Mouse (Mus musculus) Patski (cell line): ENCODE results near the gene Lrrc49. TPM values are rescaled to one million over a fixed set of nuclear protein-coding genes. Genes with fewer than 3 reads are reported as not detected.

Experiments used
- ATAC-seq: fragments of 100-300 bp; one replicate; pipeline ENCODE4 v1.8.0; 2021
- CTCF ChIA-PET: fragments of 350-600 bp; sonication (Branson Sonifier 250); formaldehyde crosslinking; loops from one replicate; lab custom pipeline; 2022; ENCODE audit warnings: inconsistent platforms; lab: Charles Lee
- POLR2A ChIA-PET: fragments of 350-600 bp; sonication (Branson Sonifier 250); formaldehyde crosslinking; loops from one replicate; lab custom pipeline; 2022; ENCODE audit warnings: antibody characterized with exemption, inconsistent platforms; lab: Charles Lee
- DNase-seq: peaks from one replicate; pipeline ENCODE4 v3.0.0-alpha.2; 2011; ENCODE audit warnings: low read depth, low spot score
- H3K27me3 ChIP-seq: fragments of 371-371 bp; one replicate; pipeline ENCODE4 v1.5.1; 2021
- CTCF ChIP-seq: fragments of 100-300 bp; IDR thresholded peaks from one replicate; pipeline ENCODE4 v1.5.1; 2021
- in situ Hi-C: fragments of 300-500 bp; cut with MboI; formaldehyde crosslinking; loops from 3 replicates; pipeline ENCODE4 v1.11.1; 2018; ENCODE audit warnings: low pct_unique_long_range_greater_than_20kb, mixed read lengths
- polyA plus RNA-seq: library from polyadenylated mRNA; unstranded; gene quantifications from one replicate; pipeline ENCODE4 v1.2.3, GENCODE M21; 2021

The Lrrc49 gene
- 22.7 TPM for polyA plus RNA-seq

DNA sequence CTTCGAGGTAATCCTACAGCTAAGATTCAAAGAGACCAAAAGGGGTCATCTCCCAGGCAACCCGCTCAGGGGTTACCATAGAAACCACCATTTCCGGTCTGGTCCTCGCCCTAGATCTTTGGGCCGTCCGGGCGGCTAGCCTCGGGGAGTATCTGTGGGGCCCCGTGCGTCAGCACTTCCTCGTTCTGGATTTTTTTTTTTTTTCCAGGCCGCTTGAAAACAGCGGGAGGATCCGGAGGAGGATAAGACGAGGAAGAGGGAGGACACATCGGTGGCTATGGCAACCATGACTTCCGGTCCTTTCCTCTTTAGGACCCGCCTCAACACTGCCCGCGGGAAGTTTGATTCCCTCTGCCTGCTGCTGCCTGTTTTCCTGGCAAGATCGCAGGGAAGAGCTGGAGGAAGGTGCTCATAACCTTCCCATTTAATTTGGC, at the start of gene Lrrc49:
Gene Lrrc49 (minus strand): TSS at position 268 of the 434 bp plus-strand sequence.
- TF ChIP-seq CTCF: no peak
- ATAC-seq: peak; percentile 72
- ChIA-PET POLR2A (no interaction called here), CTCF (interaction anchor here (1.2 kb wide), 1 partner anchor 173 kb away, joined by 3 read pairs; no protein-coding TSS in a partner anchor)
- in situ Hi-C loops: no loop called here
- H3K27me3 ChIP-seq: no peaks in the 10 kb centered on the region
- DNase-seq: peak; percentile 70

DNA sequence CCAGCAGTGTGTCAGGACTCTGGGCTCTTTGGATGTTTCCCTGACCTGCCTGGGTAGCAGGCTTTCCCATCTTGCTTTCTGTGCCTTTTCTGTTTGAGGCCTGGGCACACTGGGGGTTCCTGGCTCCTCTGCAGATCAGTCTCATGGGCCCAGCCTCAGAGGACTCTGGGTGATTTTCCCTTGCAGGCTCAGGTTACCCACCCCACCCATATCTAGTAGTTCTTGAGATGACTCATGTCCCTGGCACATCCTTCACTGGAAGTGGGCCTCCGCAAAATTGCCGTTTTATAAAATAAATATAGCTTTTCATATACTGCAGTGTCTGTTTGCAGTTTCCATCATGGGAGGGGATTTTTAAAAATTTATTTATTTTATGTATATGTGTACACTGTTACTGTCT, 46.4 kb upstream of the Lrrc49 start:
- no peak for DNase-seq
- no peaks in the 10 kb centered on the region for H3K27me3 ChIP-seq
- in situ Hi-C loops: no loop called here
- ChIA-PET CTCF (interaction anchor here (1.0 kb wide), 1 partner anchor 10 kb away, joined by 3 read pairs; no protein-coding TSS in a partner anchor), POLR2A (no interaction called here)
- ATAC-seq: no peak
- no peak for TF ChIP-seq CTCF

DNA sequence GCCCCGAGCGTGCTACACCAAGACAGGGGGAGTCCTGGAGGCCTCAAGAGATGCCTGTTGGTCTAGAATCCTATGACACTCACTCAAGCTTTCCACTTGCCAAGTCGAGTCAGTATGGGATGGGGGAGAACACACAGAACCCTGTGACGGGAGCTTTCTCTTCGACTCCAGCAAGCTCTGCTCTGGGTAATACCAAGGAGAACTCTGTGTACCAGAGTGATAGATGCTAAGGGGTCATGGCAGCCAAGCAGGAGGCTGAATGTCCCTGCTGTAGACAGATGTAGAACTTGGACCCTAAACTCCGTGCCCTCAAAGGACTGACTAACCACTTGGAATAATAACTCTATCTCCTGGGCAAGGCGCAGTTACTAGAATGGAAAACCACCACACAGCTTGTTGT, 37.0 kb upstream of the Lrrc49 start:
- no peak for ATAC-seq
- CTCF ChIA-PET: interaction anchor here (1.0 to 2.2 kb wide), 4 partner anchors 9 to 49 kb away, joined by 3 to 8 read pairs (median 4); no protein-coding TSS in a partner anchor
- DNase-seq: no peak
- POLR2A ChIA-PET: no interaction called here
- in situ Hi-C loops: no loop called here
- no peaks in the 10 kb centered on the region for H3K27me3 ChIP-seq
- no peak for TF ChIP-seq CTCF

DNA sequence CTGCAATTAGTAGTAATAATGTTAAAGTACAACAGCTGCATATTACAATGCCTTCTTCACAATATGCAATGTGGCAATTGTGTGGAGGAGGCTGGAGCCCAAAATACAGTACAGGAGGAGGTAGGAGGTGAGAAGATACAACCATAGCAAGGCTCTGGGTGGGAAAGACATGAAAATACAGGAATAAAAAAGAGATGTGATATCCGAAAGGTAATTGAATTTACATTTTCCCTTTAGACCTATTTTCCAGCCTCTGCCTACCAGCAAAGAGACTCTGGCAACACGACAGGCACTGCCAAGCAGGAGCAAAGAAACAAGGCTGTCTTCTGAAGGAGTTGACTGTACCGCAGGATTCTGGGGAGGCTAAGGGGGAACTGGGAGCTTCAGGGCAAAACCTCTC, 31.7 kb upstream of the Lrrc49 start:
- in situ Hi-C loops: no loop called here
- CTCF ChIA-PET: interaction anchor here (2.2 kb wide), 2 partner anchors 25 to 138 kb away, joined by 8 read pairs; no protein-coding TSS in a partner anchor

DNA sequence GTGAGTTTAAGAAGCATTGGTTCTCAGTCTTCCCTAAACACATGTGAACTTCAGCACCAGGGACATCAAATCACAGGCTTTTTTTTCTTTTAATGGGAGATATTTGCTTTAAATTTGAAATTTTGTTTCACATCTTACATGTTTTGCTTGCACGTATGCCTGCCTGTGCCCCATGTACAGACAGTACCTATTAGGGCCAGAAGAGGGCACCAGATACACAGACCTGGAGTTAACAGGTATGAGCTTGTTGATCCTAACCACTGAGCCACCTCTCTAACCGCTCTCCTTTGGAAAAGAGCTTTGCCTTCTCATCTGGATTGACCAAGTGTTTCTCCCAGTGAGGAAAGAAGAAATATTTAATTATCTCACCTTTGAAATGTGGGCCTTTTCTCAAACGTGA, 30.3 kb upstream of the Lrrc49 start:
- no peak for DNase-seq
- no peaks in the 10 kb centered on the region for H3K27me3 ChIP-seq
- ChIA-PET POLR2A (no interaction called here), CTCF (interaction anchor here (0.9 to 2.2 kb wide), 5 partner anchors 19 to 142 kb away, joined by 3 to 8 read pairs (median 3); no protein-coding TSS in a partner anchor)
- peak; percentile 64 for TF ChIP-seq CTCF
- in situ Hi-C loops: no loop called here
- no peak for ATAC-seq

More for the DNA sequence above, 31.7 kb upstream of the Lrrc49 start:
- POLR2A ChIA-PET: no interaction called here
- DNase-seq: no peak
- no peak for ATAC-seq
- no peak for TF ChIP-seq CTCF
- H3K27me3 ChIP-seq: no peaks in the 10 kb centered on the region

DNA sequence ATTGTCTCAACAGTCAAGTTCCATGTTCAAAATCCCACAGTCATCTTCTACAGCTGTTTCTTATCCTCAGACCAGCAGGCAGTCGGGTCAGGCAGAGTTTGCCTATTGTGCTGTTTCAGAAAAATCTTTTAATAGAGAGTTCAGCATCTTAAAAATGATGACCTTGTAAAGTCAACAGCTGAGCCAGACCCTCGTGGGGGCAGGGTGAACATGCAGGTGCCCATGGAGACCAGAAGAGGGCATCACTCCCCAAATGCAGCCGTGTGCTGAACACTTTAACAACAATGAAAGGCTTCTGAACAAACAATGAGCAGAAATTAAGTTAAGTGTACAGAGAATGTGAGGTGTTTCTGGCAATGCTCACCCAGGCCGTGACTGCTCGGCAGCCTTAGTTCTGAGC, 27.9 kb upstream of the Lrrc49 start:
- DNase-seq (no peak), ATAC-seq (no peak)
- no peaks in the 10 kb centered on the region for H3K27me3 ChIP-seq
- POLR2A ChIA-PET: no interaction called here
- TF ChIP-seq CTCF: peak; percentile 53
- in situ Hi-C loops: no loop called here
- CTCF ChIA-PET: interaction anchor here (1.2 to 1.7 kb wide), 2 partner anchors 10 to 142 kb away, joined by 3 to 5 read pairs; no protein-coding TSS in a partner anchor

DNA sequence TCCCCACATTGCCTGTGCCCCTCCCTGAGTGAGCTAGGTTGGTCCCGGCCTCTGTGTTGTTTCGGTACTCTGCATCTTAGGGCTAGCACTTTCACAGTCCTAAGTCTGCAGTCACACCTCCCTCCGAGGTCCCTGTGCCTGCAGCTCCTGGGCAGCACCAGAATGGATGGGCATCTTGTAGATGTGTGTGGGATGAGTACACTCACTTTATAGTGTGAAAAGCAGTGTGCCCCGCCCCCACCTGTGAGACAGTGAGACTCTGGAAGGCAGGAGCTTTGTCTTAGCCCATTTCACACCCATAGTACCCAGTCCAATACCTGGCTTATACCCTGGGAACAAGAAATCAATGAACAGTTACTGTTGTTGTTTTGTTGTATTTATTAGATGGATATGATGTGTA, 27.3 kb upstream of the Lrrc49 start:
- no peak for TF ChIP-seq CTCF
- ATAC-seq (no peak), DNase-seq (no peak)
- in situ Hi-C loops: no loop called here
- POLR2A ChIA-PET: no interaction called here
- H3K27me3 ChIP-seq: no peaks in the 10 kb centered on the region
- CTCF ChIA-PET: interaction anchor here (1.2 to 1.7 kb wide), 3 partner anchors 9 to 143 kb away, joined by 3 to 5 read pairs (median 4); no protein-coding TSS in a partner anchor

DNA sequence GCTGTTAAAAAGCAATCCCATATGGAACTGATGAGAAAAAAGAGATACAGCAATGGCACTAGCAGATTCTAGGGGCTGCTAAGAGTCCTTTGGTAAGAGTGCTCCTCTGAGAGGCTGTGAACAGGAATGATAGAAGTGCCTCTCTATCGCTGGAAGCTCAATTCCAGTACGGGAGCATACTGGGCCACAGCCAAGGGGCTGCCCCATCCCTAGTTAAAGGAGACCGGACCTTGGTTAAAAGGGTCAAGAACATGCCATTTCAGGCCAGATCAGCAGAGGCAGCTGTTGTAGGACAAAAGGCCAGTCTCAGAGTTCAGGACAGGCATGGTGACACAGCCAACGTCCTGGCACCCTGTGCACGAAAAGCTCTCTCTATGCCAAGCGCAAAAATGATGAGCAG, 26.2 kb upstream of the Lrrc49 start:
- ATAC-seq: no peak
- ChIA-PET POLR2A (no interaction called here), CTCF (interaction anchor here (1.5 kb wide), 1 partner anchor 12 kb away, joined by 4 read pairs; no protein-coding TSS in a partner anchor)
- TF ChIP-seq CTCF: no peak
- in situ Hi-C loops: no loop called here
- no peak for DNase-seq
- H3K27me3 ChIP-seq: no peaks in the 10 kb centered on the region

DNA sequence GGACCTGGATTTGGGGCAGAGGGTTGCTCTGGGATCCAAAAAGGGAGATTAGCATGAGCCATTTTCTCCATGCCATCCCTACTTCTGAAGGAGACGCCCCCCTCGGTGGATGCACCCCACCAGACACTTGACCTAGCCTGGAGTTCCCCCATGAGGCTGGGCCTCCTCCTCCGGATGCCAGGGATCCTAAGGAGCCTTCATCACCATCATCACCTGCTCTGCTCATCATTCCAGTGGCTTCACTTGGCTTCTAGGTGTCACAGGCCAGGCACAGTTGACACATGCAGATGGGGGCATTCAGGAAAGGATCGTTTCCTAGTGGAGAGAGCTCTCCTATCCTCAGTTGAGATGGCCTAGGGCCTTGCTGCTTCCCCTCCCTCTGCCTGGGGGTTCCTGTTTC, 25.7 kb upstream of the Lrrc49 start:
- TF ChIP-seq CTCF: no peak
- H3K27me3 ChIP-seq: no peaks in the 10 kb centered on the region
- ATAC-seq (no peak), DNase-seq (no peak)
- in situ Hi-C loops: no loop called here
- ChIA-PET POLR2A (no interaction called here), CTCF (interaction anchor here (1.5 kb wide), 1 partner anchor 11 kb away, joined by 4 read pairs; no protein-coding TSS in a partner anchor)

DNA sequence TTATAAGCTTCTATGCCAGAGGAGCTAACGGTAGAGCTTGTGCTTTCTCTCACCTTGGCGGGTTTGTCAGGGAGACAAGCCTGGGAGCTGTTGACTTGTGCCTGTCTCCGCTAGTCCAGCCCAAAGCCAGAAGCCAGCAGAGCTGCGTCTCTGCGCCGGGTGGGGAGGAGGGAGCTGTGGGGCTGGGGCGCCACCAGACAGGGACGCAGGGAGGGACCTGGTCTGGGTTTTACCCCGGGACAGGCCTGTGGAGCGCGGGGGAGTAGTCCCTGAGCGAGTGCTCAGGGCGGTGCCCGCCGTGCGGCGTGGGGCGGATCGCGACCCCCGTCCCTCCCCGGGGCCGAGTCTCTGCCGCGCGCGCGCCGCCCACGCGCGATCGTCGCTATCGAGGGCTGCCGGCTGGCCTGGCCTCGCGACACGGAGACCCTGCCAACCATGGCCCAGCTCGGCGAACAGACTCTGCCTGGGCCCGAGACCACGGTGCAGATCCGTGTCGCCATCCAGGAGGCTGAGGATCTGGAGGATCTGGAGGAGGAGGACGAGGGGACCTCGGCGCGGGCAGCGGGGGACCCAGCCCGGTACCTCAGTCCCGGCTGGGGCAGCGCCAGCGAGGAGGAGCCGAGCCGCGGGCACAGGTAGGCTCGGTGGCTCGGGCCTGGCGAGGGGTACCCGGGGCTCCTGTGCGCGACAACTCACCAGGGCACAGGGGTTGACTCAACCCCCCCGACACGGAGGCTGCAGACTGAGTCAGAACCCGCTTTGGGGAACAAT, 25.0 kb upstream of the Lrrc49 start, which contains the start of gene Larp6:
Gene Larp6 (plus strand): TSS at position 219 of the 771 bp plus-strand sequence.
- CTCF ChIA-PET: no interaction called here

DNA sequence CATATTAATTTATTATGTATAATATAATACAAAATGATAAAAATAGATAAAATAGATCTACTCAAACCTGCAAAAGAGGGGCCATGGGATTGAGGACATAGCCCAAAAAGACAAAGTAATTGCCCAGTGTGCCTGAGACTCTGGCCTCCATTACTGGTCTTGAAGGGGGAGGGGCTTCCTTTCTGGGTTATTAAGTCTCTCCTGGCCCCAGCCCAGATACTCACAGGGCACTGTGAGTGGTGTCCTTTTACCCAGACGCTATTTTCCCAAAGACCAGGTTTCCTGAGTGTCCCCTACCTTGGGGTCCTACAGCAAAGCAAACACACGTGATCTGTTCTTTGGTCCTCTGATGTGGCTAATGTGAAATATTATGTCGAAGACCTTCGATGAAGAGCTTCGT, 24.1 kb upstream of the Lrrc49 start:
- POLR2A ChIA-PET: no interaction called here
- TF ChIP-seq CTCF: no peak
- CTCF ChIA-PET: no interaction called here
- in situ Hi-C loops: no loop called here
- DNase-seq (no peak), ATAC-seq (no peak)
- H3K27me3 ChIP-seq: no peaks in the 10 kb centered on the region

More for the DNA sequence above, 25.0 kb upstream of the Lrrc49 start, which contains the start of gene Larp6:
- POLR2A ChIA-PET: no interaction called here
- no peak for DNase-seq
- no peaks in the 10 kb centered on the region for H3K27me3 ChIP-seq
- in situ Hi-C loops: no loop called here
- TF ChIP-seq CTCF: no peak
- ATAC-seq: no peak
